Mouse (Mus musculus) lung, embryonic 14.5 days (tissue): ENCODE results near the gene Serpinf2. TPM values are rescaled to one million over a fixed set of nuclear protein-coding genes. Genes with fewer than 3 reads are reported as not detected.

Experiments
- ATAC-seq: fragments of 200-750 bp; cut with Nextera tagmentation; 2 replicates; pipeline ENCODE4 v1.8.0; 2017; ENCODE audit warnings: mild to moderate bottlenecking, moderate TSS enrichment, moderate library complexity; ENCODE audit not compliant: insufficient read depth
- DNase-seq: peaks from one replicate; pipeline ENCODE4 v3.0.0-alpha.2; 2015
- H3K27ac ChIP-seq: fragments of 300-500 bp; sonication (generic); 2 replicates; pipeline ENCODE4 v1.5.1; 2014; ENCODE audit warnings: low read depth, mild to moderate bottlenecking, moderate library complexity
- H3K27me3 ChIP-seq: fragments of 300-500 bp; sonication (generic); 2 replicates; pipeline ENCODE4 v1.6.1; 2014; ENCODE audit warnings: low read length, control low read depth; ENCODE audit not compliant: insufficient read depth
- H3K36me3 ChIP-seq: fragments of 300-500 bp; sonication (generic); 2 replicates; pipeline ENCODE4 v1.6.1; 2014; ENCODE audit warnings: control low read depth; ENCODE audit not compliant: insufficient read depth
- H3K4me1 ChIP-seq: fragments of 300-500 bp; sonication (generic); 2 replicates; pipeline ENCODE4 v1.6.1; 2014; ENCODE audit warnings: antibody characterized with exemption, control low read depth; ENCODE audit not compliant: insufficient read depth
- H3K4me2 ChIP-seq: fragments of 300-500 bp; sonication (generic); 2 replicates; pipeline ENCODE4 v1.6.1; 2014; ENCODE audit warnings: mild to moderate bottlenecking
- H3K4me3 ChIP-seq: fragments of 300-500 bp; sonication (generic); 2 replicates; pipeline ENCODE4 v1.5.1; 2014; ENCODE audit warnings: low read depth, low read length
- H3K9ac ChIP-seq: fragments of 300-500 bp; sonication (generic); 2 replicates; pipeline ENCODE4 v1.6.1; 2014
- H3K9me3 ChIP-seq: fragments of 300-500 bp; sonication (generic); 2 replicates; pipeline ENCODE4 v1.6.1; 2016; ENCODE audit warnings: low read depth, low read length, control low read depth
- CTCF ChIP-seq: IDR thresholded peaks from 2 replicates; pipeline ENCODE4 v1.5.1; 2016; ENCODE audit warnings: antibody characterized with exemption, low read depth
- WGBS: fragments of 180-500 bp; shearing (Covaris S2); extraction: QIAGEN DNeasy Blood & Tissue Kit; methylation state at CpG from one replicate; pipeline ENCODE4 v1.1.7; 2014; 5-methylcytosine and 5-hydroxymethylcytosine counted together
- polyA plus RNA-seq: library from polyadenylated mRNA; unstranded; fragments of >200 nt; fragmentation: Nextera tagmentation; extraction: Ambion mirVana; gene quantifications from 2 replicates; pipeline ENCODE4 v1.2.1, GENCODE M21; 2014

Serpinf2 gene
- polyA plus RNA-seq, 1 experiment from 2014 or later = 0.24 TPM

- peak within 1 kb of the TSS; percentile 62 for H3K4me3 ChIP-seq
- peak within 1 kb of the TSS; percentile 100 for H3K4me2 ChIP-seq
- peak; percentile 64 for TF ChIP-seq CTCF
- peak within 1 kb of the TSS; percentile 63 for H3K9ac ChIP-seq
- H3K9me3 ChIP-seq = no peaks in the 10 kb centered on the region
- 2% methylated on average over 56 of the region's 56 CpGs for WGBS
- H3K27ac ChIP-seq = peak within 1 kb of the TSS; percentile 72; the same call in 1 of the 2 replicates
- H3K4me1 ChIP-seq = peaks cover 7% of the 10 kb centered on the region
- ATAC-seq (peak; percentile 94), DNase-seq (peak; percentile 96)
- no peaks in the 10 kb centered on the region for H3K27me3 ChIP-seq
- H3K36me3 ChIP-seq = peaks cover 3% of the 10 kb centered on the region; the same call in 1 of the 2 replicates
Measured at GRCm38 (mm10) chr11:75453991-75454930, 14.9 kb upstream of the Serpinf2 start, which contains the start of gene Wdr81. Gene Wdr81, minus strand, starts transcription at chr11:75454717.

GRCm38 (mm10) chr11:75452812-75453557 is 13.6 kb upstream of the Serpinf2 start:
- no peak for TF ChIP-seq CTCF
- no peak overlapping the region for H3K27ac ChIP-seq
- DNase-seq (no peak), ATAC-seq (no peak)
- H3K9me3 ChIP-seq = no peaks in the 10 kb centered on the region
- peaks cover 14% of the 10 kb centered on the region; the same call in 1 of the 2 replicates for H3K36me3 ChIP-seq
- peaks cover 6% of the 10 kb centered on the region for H3K4me1 ChIP-seq
- peak overlapping the region; percentile 62; the same call in 1 of the 2 replicates for H3K4me3 ChIP-seq
- H3K27me3 ChIP-seq = no peaks in the 10 kb centered on the region
- peak overlapping the region; percentile 100 for H3K4me2 ChIP-seq
- WGBS = 92% methylated on average over 31 of the region's 31 CpGs
- H3K9ac ChIP-seq = no peak overlapping the region

- H3K4me2 ChIP-seq = no peak overlapping the region
- TF ChIP-seq CTCF = no peak
- no peak overlapping the region for H3K27ac ChIP-seq
- H3K36me3 ChIP-seq = peaks cover 20% of the 10 kb centered on the region; the same call in 1 of the 2 replicates
- no peaks in the 10 kb centered on the region for H3K27me3 ChIP-seq
- H3K4me3 ChIP-seq = no peak overlapping the region
- no peak overlapping the region for H3K9ac ChIP-seq
- ATAC-seq (no peak), DNase-seq (no peak)
- H3K4me1 ChIP-seq = peaks cover 6% of the 10 kb centered on the region
- WGBS = 93% methylated on average over 8 of the region's 8 CpGs
- no peaks in the 10 kb centered on the region for H3K9me3 ChIP-seq
Measured at GRCm38 (mm10) chr11:75452081-75452480, 12.7 kb upstream of the Serpinf2 start.

GRCm38 (mm10) chr11:75450936-75451335 is 11.5 kb upstream of the Serpinf2 start:
- TF ChIP-seq CTCF = no peak
- peaks cover 20% of the 10 kb centered on the region; the same call in 1 of the 2 replicates for H3K36me3 ChIP-seq
- H3K27me3 ChIP-seq = no peaks in the 10 kb centered on the region
- DNase-seq (no peak), ATAC-seq (no peak)
- H3K4me2 ChIP-seq = peak overlapping the region; percentile 7; the same call in 1 of the 2 replicates
- WGBS = 83% methylated on average over 15 of the region's 15 CpGs
- H3K9ac ChIP-seq = no peak overlapping the region
- H3K27ac ChIP-seq = no peak overlapping the region
- H3K4me3 ChIP-seq = no peak overlapping the region
- H3K4me1 ChIP-seq = peaks cover 6% of the 10 kb centered on the region
- no peaks in the 10 kb centered on the region for H3K9me3 ChIP-seq

GRCm38 (mm10) chr11:75450304-75450908 is 11.0 kb upstream of the Serpinf2 start:
- H3K4me1 ChIP-seq = peaks cover 6% of the 10 kb centered on the region
- H3K4me2 ChIP-seq = peak overlapping the region; percentile 23; the same call in 1 of the 2 replicates
- ATAC-seq (no peak), DNase-seq (no peak)
- no peaks in the 10 kb centered on the region for H3K27me3 ChIP-seq
- no peak overlapping the region for H3K4me3 ChIP-seq
- no peak overlapping the region for H3K9ac ChIP-seq
- no peaks in the 10 kb centered on the region for H3K9me3 ChIP-seq
- no peak for TF ChIP-seq CTCF
- peaks cover 20% of the 10 kb centered on the region; the same call in 1 of the 2 replicates for H3K36me3 ChIP-seq
- no peak overlapping the region for H3K27ac ChIP-seq
- WGBS = 64% methylated on average over 8 of the region's 8 CpGs

GRCm38 (mm10) chr11:75449695-75450094 is 10.3 kb upstream of the Serpinf2 start:
- no peak overlapping the region for H3K27ac ChIP-seq
- H3K4me3 ChIP-seq = 0 out of 2 replicates have a peak overlapping the region, but pooled peaks have one; percentile 3
- no peaks in the 10 kb centered on the region for H3K4me1 ChIP-seq
- no peak for ATAC-seq
- no peaks in the 10 kb centered on the region for H3K27me3 ChIP-seq
- WGBS = 71% methylated on average over 7 of the region's 7 CpGs
- H3K4me2 ChIP-seq = peak overlapping the region; percentile 31; the same call in 1 of the 2 replicates
- H3K9me3 ChIP-seq = no peaks in the 10 kb centered on the region
- no peak overlapping the region for H3K9ac ChIP-seq
- H3K36me3 ChIP-seq = peaks cover 21% of the 10 kb centered on the region; the same call in 1 of the 2 replicates
- TF ChIP-seq CTCF = no peak
- peak; percentile 19 for DNase-seq
